Mouse (Mus musculus): ENCODE measurements at regions not wholly inside any gene's neighbourhood (a gene's known extent, or its start where the extent isn't known, plus 50 kb on each side); places are given as distances from the start of the nearest gene placed in this dataset.

DNA sequence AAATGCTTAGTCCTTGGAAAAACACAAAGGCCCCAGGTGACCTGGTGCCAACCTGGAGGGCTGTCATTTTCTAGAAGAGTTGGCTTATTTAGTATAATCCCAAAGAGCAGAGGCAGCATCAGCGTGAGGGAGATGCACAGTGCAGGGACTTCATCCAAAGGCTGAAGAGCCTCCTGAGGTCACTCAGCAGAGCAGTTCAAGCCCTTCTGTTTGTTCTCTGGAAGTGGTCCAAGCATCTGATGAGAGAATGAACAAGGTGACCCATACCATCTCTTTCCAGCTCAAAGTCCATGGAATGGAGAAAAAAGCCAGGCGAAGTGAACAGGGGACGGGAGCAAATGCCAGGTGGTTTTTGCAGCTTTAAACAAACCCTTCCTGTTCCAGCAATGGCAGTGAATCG is 695.9 kb downstream of the Diaph3 start:
- intact Hi-C loops (cut with DNase I): no loop called here
- no peak for DNase-seq (ENCODE audit: low spot score in 2 of 2)

DNA sequence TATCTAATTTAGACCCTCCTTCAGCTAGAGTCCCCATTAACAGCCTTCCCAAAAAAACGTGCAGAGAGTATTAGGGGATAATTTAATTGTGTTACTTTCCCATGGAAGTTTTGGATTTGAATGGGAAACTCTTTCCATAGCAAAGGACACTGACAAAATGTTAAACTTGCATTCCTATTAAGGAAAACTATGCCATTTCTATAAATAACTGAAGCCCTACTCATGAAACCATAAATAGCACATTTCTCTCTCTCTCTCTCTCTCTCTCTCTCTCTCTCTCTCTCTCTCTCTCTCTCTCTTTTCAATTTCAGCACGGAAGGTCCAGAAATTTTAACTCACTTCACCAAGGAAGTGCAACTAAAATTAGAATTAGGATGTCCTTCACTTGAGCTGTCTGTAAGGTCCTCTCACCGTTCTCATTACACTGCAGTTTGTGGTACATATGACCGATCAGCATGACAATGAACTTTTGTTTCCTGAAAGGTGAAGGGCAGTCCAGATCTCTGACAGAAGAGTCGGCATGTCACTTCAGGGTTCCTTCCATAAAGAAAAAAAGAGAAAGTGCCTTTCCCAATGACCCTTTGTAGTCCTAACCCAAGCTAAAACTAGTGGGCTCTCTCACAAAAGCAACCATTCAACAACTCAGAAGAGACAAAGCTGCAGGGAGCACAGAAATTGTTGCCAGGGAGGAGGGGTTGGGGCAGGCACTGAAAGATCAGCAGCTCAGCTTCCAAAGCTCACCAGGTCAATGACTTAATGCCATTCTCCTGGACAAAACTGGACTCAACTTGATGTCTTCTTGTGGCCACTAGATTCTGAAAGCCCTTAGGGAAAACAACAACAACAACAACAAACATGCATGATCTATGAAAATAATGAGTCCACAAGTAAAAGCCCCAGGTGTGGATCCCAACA is 696.9 kb downstream of the Diaph3 start:
- intact Hi-C loops (cut with DNase I): no loop called here
- no peak for DNase-seq (ENCODE audit: low spot score in 2 of 2)

DNA sequence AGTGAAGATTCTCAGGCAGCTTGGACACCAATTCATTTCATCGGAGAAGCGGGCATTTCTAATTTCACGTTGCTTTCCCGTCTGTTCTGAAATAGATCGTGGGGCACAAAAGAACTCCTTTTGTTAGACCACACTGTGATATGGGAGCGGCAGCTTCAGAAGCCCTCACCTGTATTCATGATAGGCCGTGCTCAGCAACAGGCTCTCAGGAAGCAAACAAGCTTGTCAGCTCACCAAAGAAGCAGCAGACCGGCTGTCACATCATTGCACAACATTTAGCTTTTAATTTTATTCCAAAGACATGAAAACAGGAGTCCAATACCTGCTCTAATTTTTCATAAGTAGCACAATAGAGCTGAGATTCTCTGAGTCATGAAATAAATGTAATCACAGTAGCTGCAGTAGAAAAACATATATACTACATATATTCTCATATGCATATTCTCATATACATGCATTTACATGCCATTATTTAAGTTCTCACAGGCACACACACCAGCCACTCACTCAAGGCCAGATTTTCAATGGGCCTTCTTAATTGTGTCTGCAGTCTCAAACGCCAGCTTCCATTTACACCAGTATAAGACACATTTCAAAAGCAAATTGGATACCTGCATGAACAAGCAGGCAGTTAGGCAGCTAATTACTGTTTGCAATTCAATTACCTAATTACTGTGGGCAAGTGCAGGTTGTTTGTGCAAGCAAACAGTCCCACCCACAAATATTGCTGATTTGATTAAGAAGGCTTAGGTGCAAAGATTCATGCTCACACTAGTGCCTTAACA is 698.9 kb downstream of the Diaph3 start:
- DNase-seq (ENCODE audit: low spot score in 2 of 2): no peak
- intact Hi-C loops (cut with DNase I): no loop called here

DNA sequence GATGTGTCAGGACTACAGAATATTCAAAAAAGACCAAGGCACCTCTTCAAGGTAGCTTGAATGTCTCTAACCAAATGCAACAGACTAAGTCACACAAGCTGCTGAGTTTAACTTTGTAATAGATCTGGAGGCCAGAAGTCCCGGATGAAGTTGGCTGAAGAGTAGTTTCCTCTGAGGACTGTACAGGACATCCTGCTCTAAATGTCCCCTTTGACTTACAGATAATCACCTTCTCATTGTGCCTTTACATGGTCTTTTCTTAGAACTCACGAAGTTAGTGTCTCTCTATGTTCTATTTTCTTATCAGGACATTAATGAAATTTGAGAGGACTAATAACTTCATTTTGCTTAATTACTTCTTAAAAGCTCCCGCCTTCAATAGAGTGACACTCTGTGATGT is 703.7 kb downstream of the Diaph3 start:
- DNase-seq (ENCODE audit: low spot score in 2 of 2): no peak
- intact Hi-C loops (cut with DNase I): no loop called here

DNA sequence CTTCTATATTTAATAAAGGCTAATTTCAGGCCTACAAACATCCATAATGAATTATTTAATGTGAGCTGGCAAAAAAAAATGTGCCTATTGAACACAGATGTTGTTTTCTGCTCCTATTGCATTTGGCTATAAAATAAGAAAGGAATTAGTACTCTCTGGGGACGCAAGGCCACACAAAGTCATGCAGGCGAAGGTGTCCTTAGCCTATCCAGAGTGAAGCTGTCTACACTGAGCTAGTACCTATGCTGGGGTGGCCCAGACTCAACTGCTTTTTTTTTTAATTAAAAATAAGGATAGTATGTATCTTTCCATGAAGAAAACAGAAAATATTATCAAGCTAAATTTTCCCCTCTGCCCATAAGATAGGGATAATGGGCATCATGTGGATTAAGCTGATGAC is 705.7 kb downstream of the Diaph3 start:
- intact Hi-C loops (cut with DNase I): no loop called here

DNA sequence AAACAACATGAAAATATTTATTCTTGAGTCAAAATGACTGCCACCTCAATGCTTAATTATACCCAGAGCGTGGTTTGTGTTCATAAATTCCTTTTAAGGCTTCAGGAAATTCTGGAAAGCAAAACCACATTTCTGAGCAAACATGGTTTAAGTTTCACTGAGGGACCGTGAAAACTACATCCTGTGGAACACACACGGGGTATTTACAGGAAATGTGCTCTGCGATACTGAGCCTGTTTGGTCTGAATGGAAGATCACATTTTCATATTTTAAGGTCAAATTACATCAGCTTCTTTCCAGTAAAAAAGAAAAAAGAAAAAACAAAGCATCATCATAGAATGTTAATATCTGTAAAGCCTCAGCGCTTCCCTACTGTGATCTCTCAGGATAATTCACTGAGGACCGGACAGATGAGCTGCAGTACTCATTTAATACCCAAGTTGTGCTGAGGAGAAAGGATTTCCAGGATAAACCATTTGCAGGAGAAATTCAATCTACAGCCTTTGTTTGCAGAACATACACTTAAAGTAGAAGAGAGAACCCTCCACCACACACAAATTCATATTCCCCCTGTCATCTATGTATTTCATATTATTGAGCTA is 709.7 kb downstream of the Diaph3 start:
- no peak for DNase-seq (ENCODE audit: low spot score in 2 of 2)
- intact Hi-C loops (cut with DNase I): no loop called here

More for the DNA sequence above, 705.7 kb downstream of the Diaph3 start:
- DNase-seq (ENCODE audit: low spot score in 2 of 2): no peak

DNA sequence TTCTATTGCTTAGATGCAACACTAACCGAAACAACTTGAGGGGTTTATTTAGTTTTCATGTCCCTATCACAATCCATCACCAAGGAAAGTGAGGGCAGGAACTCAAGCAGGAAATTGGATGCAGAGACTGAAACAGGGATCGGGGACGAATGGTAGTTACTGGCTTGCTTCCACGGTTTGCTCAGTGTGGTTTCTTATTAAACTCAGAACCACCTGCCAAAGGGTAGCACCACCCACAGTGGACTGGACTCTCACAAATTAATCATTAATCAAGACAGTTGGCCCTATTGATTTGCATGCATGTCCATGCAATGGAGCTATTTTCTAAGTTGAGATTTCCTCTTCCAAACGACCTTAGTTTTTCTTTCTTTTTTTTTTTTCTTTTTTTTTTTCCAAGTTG is 719.2 kb downstream of the Diaph3 start:
- DNase-seq (ENCODE audit: low spot score in 2 of 2): no peak
- intact Hi-C loops (cut with DNase I): no loop called here

DNA sequence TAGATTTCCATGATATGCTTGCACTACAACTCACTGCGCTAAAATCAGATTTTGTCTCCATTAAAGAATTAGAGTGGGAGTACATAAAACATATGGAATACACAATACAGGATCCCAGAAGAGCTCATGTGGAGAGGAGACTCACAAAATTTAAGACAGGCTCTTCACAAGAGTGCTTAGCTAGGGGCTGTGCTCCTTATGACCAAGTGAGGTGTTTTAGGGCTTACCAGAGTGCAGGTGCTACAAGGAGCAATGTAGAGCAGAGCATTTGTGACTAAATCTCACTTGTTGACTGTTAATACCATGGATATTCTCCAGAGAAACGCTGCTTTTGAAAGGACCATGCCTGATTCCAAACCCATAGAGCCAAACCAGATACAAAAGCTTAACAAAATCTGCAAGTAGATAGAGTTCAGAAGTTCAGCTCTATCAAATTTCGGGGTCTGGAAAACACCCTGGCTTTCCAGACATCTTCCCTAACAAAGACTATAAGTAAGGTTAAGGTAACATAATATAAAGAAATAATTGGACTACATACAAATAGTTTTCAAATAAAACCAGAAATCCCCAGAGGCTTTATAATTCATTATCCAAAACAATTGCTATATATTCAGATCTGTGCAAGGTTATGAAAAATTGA is 721.0 kb downstream of the Diaph3 start:
- DNase-seq (ENCODE audit: low spot score in 2 of 2): no peak
- intact Hi-C loops (cut with DNase I): no loop called here

DNA sequence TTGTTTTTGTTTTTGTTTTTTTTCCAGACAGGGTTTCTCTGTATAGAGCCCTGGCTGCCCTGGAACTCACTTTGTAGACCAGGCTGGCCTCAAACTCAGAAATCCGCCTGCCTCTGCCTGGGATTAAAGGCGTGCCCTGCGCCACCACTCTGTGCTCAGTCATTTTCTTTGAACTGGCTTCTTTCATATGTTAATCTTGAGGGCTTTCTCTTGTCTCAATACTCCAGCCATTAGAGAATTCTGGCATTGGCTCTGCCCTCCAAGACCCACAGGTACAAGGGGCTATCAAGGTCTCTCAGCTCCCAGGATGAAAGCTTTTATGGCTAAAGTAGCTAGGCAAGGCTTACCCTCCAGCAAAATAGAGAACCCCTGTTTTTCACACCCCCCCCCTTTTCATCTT is 744.2 kb downstream of the Diaph3 start:
- no peak for DNase-seq (ENCODE audit: low spot score in 2 of 2)
- intact Hi-C loops (cut with DNase I): no loop called here

DNA sequence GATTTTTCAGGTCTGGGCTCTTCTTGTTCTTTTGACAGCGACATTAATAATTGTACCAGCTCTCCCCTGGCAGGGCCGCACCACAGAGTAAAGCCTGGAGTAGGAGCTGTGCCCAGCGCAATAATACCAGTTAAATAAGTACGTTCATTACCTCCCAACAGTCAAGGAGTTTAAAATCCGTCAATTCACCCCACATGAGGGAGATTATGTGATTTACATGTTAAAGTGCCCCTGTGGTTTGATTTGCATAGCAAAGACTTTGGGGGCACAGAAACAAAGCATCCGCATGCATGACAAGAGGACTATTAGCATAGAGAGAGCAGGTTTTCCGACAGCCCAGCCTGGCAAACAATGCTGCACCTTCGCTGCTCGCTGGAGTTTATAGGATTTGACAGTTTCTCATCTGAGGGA is 745.1 kb downstream of the Diaph3 start:
- intact Hi-C loops (cut with DNase I): no loop called here
- no peak for DNase-seq (ENCODE audit: low spot score in 2 of 2)

DNA sequence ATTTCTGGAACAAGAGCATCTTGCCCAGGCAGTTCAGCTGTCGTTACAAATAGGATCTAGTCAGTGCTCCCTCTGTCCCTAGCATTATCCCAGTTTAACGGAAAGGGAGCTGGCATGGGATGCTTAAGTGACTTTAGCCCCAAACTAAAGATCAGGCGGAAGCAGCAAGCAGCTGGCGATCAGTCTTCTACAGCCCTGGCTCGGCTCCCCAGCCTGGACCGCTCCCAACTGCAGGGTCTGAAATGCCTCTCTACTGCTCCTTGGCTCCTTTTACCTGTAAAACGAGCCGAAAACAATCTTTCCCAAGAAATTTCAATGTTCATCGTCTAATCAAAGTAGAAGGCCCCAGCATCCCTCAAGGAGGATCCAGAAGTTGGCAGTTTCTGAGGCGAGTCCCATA is 745.5 kb downstream of the Diaph3 start:
- no peak for DNase-seq (ENCODE audit: low spot score in 2 of 2)
- intact Hi-C loops (cut with DNase I): no loop called here

DNA sequence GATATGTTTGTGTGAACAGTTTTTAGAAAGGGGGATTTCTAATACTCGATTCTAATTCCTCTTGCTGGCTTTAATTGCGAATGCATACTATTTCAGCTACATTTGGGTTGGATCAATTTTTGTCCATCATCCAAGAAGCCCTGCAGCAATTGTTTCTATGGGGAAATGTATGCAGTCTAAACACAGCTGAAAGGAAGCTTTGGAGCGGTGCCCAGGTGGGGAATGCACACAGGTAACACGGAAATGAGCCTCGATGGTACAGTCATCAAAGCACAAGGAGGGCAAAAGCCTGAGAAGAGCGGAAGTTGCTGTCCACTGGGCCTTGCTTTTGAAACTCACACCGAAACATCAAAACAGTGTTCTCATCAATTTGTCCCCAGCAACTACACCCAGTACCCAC is 746.0 kb downstream of the Diaph3 start:
- DNase-seq (ENCODE audit: low spot score in 2 of 2): no peak
- intact Hi-C loops (cut with DNase I): no loop called here

DNA sequence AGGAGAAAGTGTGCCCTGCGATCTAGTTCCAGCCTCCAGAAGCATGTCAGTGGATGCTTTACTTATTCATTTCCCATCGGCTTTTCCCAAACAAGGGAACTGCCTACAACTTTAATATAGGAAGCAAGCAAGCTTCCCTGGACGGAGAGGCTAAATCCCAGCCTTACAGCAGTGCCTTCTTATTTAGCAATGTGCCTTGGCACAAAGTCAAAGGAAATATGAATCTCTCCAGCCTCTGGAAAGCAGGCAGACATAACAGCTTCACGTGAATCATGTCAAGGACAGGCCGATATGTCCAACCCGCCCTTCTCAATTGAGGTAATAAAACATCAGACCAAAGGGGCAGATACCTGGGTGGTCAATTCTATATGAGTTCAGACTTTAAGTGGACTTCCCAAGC is 755.9 kb downstream of the Diaph3 start:
- intact Hi-C loops (cut with DNase I): no loop called here
- DNase-seq (ENCODE audit: low spot score in 2 of 2): no peak

DNA sequence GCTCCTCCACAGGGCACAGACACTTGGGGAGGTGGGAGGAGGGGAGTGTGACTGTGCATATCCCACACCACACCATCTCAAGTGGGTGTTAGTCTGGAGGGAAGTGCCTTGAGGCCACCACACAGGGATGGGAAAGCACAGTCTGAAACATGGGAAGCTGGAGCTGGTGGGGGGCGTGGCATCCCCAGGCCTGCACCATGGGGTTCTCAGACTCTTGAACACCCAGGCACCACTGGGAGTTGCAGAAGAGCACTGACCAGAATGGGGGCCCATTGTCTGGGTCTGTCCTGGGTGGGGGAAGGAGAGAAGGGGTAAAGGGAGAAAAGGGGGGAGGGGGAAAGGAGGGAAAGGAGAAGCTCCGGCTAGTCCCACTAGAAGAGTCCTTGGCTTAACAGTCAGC is 776.0 kb downstream of the Diaph3 start:
- DNase-seq (ENCODE audit: low spot score in 2 of 2): no peak
- intact Hi-C loops (cut with DNase I): no loop called here

DNA sequence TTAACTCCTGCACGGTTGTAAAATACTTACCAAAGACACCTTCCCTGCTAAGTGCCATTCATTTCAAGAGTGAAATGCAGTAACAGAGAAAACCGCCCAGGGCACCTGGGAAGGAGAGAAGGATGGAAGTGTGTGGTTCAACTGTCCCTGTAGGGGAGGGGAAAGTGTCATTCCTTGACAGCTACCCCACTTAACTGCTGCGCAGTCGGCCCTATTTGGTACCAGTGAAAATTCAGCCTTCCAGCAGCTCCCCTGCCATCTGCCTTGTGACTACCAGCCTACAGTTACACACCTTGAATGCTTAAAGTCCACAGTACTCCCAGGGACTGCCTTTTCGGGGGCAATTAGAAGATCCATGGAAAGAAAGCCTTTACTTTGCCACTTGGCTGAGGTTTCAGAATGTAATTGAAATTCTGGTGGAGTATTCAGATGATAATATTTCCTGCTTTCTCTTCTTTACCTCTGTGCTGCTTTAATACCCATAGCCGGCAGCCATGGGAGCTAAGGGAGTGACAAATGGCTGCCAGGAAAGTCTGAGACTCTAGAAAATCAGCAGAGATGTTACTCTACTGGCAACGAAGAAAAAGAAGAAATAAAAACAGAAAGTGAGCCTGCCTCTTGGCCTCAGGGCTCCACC is 780.5 kb downstream of the Diaph3 start:
- intact Hi-C loops (cut with DNase I): no loop called here
- no peak for DNase-seq (ENCODE audit: low spot score in 2 of 2)

DNA sequence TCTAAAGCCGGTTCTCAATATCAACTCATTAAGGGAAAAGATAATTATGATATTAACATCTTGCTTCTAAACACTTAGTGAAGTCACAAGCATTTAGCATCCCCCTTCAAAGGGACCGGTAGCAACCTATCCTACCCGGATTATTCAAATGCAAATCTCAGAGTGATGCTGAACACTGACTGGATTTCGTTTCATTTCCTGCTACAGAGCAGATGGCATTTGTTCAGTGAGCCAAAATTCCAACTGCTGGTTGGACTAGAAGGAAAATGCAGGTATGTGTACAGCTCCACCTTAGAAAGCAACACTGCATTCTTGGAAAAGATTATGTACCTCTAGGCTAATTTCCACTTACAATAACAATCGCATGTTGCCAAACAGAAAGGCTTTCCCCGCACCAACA is 782.5 kb downstream of the Diaph3 start:
- DNase-seq (ENCODE audit: low spot score in 2 of 2): peak in 1 of 2 experiments; percentile 13
- intact Hi-C loops (cut with DNase I): no loop called here

DNA sequence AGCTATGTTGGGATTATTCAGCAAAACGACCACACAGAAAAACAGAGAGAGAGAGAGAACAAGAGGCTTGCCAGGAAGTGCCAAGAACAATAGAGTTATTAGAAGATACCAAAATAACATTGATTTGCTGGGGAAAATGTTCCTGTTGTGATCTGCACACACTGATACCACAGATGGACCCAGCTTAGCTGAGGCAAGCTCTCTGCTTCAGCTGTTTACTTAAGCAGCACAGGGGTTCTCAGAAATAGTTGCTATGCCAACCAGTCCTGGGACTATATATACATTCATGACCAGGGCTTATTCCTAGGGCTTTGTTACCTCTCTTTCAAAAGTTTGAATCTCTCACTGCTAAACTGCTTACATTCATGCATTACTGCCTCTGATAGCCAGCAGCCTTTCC is 790.5 kb downstream of the Diaph3 start:
- intact Hi-C loops (cut with DNase I): no loop called here

DNA sequence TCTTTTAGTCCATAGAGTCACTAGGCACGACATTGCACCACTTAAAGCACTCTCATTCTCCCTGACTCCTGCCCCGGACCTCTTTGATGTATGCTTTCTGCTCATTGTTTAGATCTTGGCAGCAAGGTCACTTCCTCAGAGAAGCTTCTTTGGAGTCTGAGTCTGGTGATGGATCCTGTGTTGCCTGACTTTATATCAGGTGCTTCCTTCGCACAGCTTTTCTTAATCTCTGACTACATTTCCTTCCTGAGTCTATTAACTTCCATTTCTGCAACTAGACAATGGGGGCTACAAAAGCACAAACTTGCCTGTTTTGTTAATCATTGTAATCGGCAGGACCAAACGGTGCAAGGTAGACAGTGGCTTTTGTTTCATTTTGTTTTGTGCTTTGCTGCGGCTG is 802.0 kb downstream of the Diaph3 start:
- intact Hi-C loops (cut with DNase I): loop anchor here (10.0 kb wide), 1 partner anchor 446 kb away; no protein-coding TSS in a partner anchor
- no peak for DNase-seq (ENCODE audit: low spot score in 2 of 2)

More for the DNA sequence above, 790.5 kb downstream of the Diaph3 start:
- peak in 1 of 2 experiments; percentile 17 for DNase-seq (ENCODE audit: low spot score in 2 of 2)

DNA sequence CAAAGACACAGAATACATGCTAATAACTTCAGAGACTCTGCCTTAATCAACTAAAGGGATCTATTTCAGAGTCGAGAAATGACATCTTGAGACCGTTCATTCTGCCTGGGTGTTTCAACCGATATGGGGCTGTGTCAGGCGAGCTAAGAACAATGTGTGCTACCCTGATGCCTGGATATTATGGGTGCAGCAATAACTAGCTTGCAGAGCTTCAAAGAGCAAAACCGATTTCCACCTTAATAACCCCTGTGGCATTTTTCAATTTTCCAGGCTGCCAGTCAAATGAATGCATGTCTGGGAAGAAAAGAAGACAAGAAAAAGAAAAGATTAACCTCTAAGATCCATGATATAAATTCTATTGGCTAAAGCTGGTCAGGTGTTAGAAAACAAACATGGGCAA is 804.0 kb downstream of the Diaph3 start:
- no peak for DNase-seq (ENCODE audit: low spot score in 2 of 2)
- intact Hi-C loops (cut with DNase I): loop anchor here (10.0 kb wide), 1 partner anchor 448 kb away; no protein-coding TSS in a partner anchor

Measured in left cerebral cortex, postnatal 25 days (tissue).